Mouse (Mus musculus) liver, postnatal 0 days (tissue): ENCODE results near the gene Smndc1. TPM values are rescaled to one million over a fixed set of nuclear protein-coding genes. Genes with fewer than 3 reads are reported as not detected.

Source experiments
- ATAC-seq: fragments of 200-750 bp; cut with Nextera tagmentation; 2 replicates; pipeline ENCODE4 v1.8.0; 2017; ENCODE audit warnings: mild to moderate bottlenecking, moderate library complexity
- DNase-seq: peaks from one replicate; pipeline ENCODE4 v3.0.0-alpha.2; 2016
- H3K27ac ChIP-seq: fragments of 300-500 bp; sonication (generic); 2 replicates; pipeline ENCODE4 v1.5.1; 2014; ENCODE audit warnings: antibody characterized with exemption, moderate library complexity, mild to moderate bottlenecking, low read depth
- H3K27me3 ChIP-seq: fragments of 300-500 bp; sonication (generic); 2 replicates; pipeline ENCODE4 v1.6.1; 2014; ENCODE audit warnings: low read length, control low read depth, mixed read lengths; ENCODE audit not compliant: insufficient read depth
- H3K36me3 ChIP-seq: fragments of 300-500 bp; sonication (generic); replicated peaks from 2 replicates; pipeline ENCODE4 v1.6.1; 2014; ENCODE audit warnings: mild to moderate bottlenecking, control low read depth, low read length, moderate library complexity, mixed read lengths; ENCODE audit not compliant: insufficient read depth
- H3K4me1 ChIP-seq: fragments of 300-500 bp; sonication (generic); 2 replicates; pipeline ENCODE4 v1.6.1; 2014; ENCODE audit warnings: antibody characterized with exemption, mild to moderate bottlenecking, control low read depth; ENCODE audit not compliant: insufficient read depth
- H3K4me2 ChIP-seq: fragments of 300-500 bp; sonication (generic); 2 replicates; pipeline ENCODE4 v1.6.1; 2014; ENCODE audit warnings: low read depth, mild to moderate bottlenecking, low read length, moderate library complexity, mixed read lengths
- H3K4me3 ChIP-seq: fragments of 300-500 bp; sonication (generic); 2 replicates; pipeline ENCODE4 v1.5.1; 2014; ENCODE audit warnings: low read depth, low read length
- H3K9ac ChIP-seq: fragments of 300-500 bp; sonication (generic); replicated peaks from 2 replicates; pipeline ENCODE4 v1.6.1; 2014; ENCODE audit warnings: mild to moderate bottlenecking, moderate library complexity
- H3K9me3 ChIP-seq: fragments of 300-500 bp; sonication (generic); 2 replicates; pipeline ENCODE4 v1.6.1; 2016; ENCODE audit warnings: mild to moderate bottlenecking, control low read depth, low read length, mixed read lengths
- CTCF ChIP-seq: sonication (generic); IDR thresholded peaks from 2 replicates; pipeline ENCODE4 v1.5.1; 2016; ENCODE audit warnings: antibody characterized with exemption, low read depth
- EP300 ChIP-seq: IDR thresholded peaks from 2 replicates; pipeline ENCODE4 v1.6.1; 2016; ENCODE audit warnings: antibody characterized with exemption, low read depth, mild to moderate bottlenecking
- WGBS: fragments of 180-500 bp; shearing (Covaris S2); extraction: QIAGEN DNeasy Blood & Tissue Kit; methylation state at CpG from one replicate; pipeline ENCODE4 v1.1.7; 2014; ENCODE audit not compliant: insufficient replicate concordance; 5-methylcytosine and 5-hydroxymethylcytosine counted together
- polyA plus RNA-seq: library from polyadenylated mRNA; unstranded; fragments of >200 nt; fragmentation: Nextera tagmentation; extraction: Ambion mirVana; gene quantifications from 2 replicates; pipeline ENCODE4 v1.2.1, GENCODE M21; 2015

Gene Smndc1
- polyA plus RNA-seq = 18.9 and 21.7 TPM in 2 replicates

DNA sequence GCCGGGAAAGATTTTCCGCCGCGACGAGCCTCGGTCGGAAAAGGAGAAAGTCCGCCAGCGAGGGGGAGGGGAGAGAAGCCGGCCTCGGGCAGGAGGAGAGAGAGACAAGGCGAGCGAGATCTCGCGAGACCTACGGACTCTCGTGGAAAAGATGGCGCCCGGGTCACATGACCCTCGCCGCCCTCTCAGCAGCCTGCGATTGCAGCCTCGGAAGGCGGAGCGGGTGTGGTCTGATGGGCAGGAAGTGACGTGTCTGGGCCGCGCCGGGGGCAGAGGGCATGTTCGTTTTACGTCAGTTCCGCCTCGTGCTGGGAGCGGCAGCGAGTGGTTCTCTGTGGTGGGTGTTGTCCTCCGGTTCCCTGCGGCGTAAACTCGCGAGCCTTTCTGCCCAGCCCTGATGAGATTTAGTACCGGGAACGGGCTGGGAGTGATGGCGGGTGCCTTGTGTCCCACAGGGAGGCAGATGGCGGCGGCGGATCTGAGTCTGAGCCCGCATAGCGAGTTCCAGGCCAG, at the start of gene Smndc1:
Gene Smndc1 (minus strand): TSS at position 84 of the 513 bp plus-strand sequence.
- under 1% methylated on average over 47 of the region's 48 CpGs for WGBS

DNA sequence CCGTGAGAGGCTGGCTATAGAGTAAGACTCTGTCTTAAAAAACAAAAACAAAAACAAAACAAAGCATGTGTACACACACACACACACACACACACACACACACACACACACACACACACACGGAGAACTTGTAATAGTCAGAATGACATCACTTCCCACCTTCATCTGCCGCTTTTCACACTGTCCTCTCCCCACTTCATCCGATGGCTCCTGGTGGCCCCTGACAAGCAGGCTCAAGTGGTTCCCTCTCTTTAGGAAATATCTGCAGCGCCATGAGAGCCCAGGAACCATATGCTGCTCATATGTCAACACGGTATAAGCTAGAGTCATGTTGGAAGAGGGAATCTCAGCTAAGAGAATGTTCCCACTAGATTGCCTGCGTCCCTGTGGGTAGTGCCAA, 49.0 kb upstream of the Smndc1 start:
- Histone ChIP-seq H3K27me3 (no peaks in the 10 kb centered on the region), H3K27ac (no peak overlapping the region), H3K9me3 (no peaks in the 10 kb centered on the region), H3K9ac (no peak overlapping the region), H3K4me1 (peaks cover 20% of the 10 kb centered on the region), H3K36me3 (no peaks in the 10 kb centered on the region), H3K4me2 (no peak overlapping the region), H3K4me3 (no peak overlapping the region)
- ATAC-seq (no peak), DNase-seq (no peak)
- 65% methylated on average over 7 of the region's 7 CpGs for WGBS
- TF ChIP-seq EP300 (no peak), CTCF (no peak)

More for the DNA sequence above, at the start of gene Smndc1:
- peak; percentile 100 for DNase-seq
- no peaks in the 10 kb centered on the region for H3K9me3 ChIP-seq
- peaks cover 32% of the 10 kb centered on the region for H3K36me3 ChIP-seq
- 0 out of 2 replicates have a peak, but pooled peaks have one; percentile 1 for TF ChIP-seq CTCF
- no peak; the same call in none of the 2 replicates for TF ChIP-seq EP300
- peak; percentile 95 for ATAC-seq
- H3K9ac ChIP-seq = peak within 1 kb of the TSS; percentile 100
- H3K4me3 ChIP-seq = peak within 1 kb of the TSS; percentile 99
- peak within 1 kb of the TSS; percentile 100 for H3K27ac ChIP-seq
- peak within 1 kb of the TSS; percentile 80 for H3K4me2 ChIP-seq
- H3K27me3 ChIP-seq = no peaks in the 10 kb centered on the region
- H3K4me1 ChIP-seq = peaks cover 22% of the 10 kb centered on the region

DNA sequence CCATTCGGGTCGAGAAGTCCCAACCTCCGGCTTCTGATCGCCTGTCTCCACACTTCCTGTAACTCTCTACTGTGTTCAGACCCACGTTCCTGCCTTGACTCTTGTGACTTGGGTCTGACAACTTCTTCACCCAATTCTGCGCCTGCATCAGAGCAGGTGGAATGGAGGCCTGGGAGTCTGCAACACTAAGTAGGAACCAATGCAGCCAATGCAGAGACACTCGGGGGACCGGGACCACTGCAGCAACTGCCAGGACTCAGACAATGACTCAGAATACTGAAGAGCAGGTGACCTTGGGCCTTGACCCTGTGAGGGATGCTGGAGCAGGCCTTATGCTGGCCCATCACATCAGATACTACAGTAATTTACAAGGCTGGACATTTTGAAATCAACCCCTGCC, 47.6 kb upstream of the Smndc1 start:
- Histone ChIP-seq H3K9ac (no peak overlapping the region), H3K27ac (peak overlapping the region; percentile 67), H3K4me3 (no peak overlapping the region), H3K27me3 (no peaks in the 10 kb centered on the region), H3K36me3 (no peaks in the 10 kb centered on the region), H3K4me2 (no peak overlapping the region), H3K9me3 (no peaks in the 10 kb centered on the region), H3K4me1 (peaks cover 22% of the 10 kb centered on the region)
- TF ChIP-seq EP300 (no peak), CTCF (no peak)
- WGBS = 74% methylated on average over 8 of the region's 8 CpGs
- ATAC-seq (no peak), DNase-seq (no peak)

GRCm38 (mm10) chr19:53437311-53437958, 47.1 kb upstream of the Smndc1 start:
- Histone ChIP-seq H3K36me3 (no peaks in the 10 kb centered on the region), H3K4me3 (no peak overlapping the region), H3K9me3 (no peaks in the 10 kb centered on the region), H3K4me2 (no peak overlapping the region), H3K9ac (no peak overlapping the region), H3K27me3 (no peaks in the 10 kb centered on the region), H3K4me1 (peaks cover 22% of the 10 kb centered on the region), H3K27ac (peak overlapping the region; percentile 67)
- TF ChIP-seq CTCF (no peak), EP300 (no peak)
- peak; percentile 62 for DNase-seq
- 42% methylated on average over 7 of the region's 8 CpGs for WGBS
- ATAC-seq = peak; percentile 72

DNA sequence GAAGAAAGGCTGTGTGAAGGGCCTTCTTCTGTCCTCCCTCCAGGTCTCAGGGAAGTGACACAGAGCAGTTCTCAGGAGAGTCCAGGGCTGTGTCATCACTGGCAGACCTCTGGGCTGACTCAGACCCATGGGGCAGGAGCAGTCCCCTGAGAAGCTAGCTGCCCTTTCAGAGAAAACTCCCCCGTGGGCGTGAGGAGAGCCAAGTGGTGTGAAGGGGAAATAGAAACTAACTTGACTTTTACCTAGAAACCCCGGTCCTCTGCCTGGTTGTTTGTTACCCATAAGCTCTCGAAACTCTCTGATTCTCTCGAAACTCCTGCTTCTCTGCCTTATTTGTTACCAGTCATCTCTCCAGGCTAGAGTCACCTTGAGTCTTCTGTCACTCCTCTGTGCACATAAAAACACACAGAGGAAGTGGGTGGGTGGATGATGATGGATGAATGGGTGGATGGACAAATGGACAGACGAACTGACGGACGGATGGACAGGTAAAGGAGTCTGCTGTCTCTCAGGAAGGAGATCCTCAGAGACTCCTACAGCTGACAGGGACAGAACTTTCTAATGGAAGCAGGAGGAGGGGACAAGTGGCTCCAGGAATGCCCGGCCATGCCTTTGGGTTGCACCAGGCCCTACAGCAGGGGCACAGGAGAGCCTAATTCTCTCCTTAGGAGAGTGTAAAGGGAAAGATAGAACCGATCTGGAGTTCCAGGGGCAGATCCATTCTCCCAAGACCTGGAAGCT, 43.7 kb upstream of the Smndc1 start:
- DNase-seq (no peak), ATAC-seq (no peak)
- TF ChIP-seq EP300 (no peak), CTCF (no peak)
- H3K4me3 ChIP-seq = no peak overlapping the region
- no peaks in the 10 kb centered on the region for H3K9me3 ChIP-seq
- no peak overlapping the region for H3K4me2 ChIP-seq
- 72% methylated on average over 10 of the region's 10 CpGs for WGBS
- peaks cover 22% of the 10 kb centered on the region for H3K4me1 ChIP-seq
- no peaks in the 10 kb centered on the region for H3K36me3 ChIP-seq
- H3K27me3 ChIP-seq = no peaks in the 10 kb centered on the region
- no peak overlapping the region for H3K9ac ChIP-seq
- H3K27ac ChIP-seq = no peak overlapping the region

GRCm38 (mm10) chr19:53431003-53431402, 40.6 kb upstream of the Smndc1 start:
- H3K4me2 ChIP-seq = no peak overlapping the region
- H3K4me1 ChIP-seq = peaks cover 9% of the 10 kb centered on the region; the same call in 1 of the 2 replicates
- no peak overlapping the region for H3K9ac ChIP-seq
- no peak overlapping the region for H3K27ac ChIP-seq
- no peak for DNase-seq
- ATAC-seq = no peak
- no peaks in the 10 kb centered on the region for H3K9me3 ChIP-seq
- no peaks in the 10 kb centered on the region for H3K27me3 ChIP-seq
- WGBS = 86% methylated on average over 11 of the region's 11 CpGs
- H3K4me3 ChIP-seq = no peak overlapping the region
- no peaks in the 10 kb centered on the region for H3K36me3 ChIP-seq
- TF ChIP-seq EP300 = no peak
- TF ChIP-seq CTCF = no peak
